In genomic region chr5:138658922-138659321, GRCm38 (mm10) we compare ENCODE assay signal across 9 mouse cellular contexts. TPM values are rescaled to one million over a fixed set of nuclear protein-coding genes. Genes with fewer than 3 reads are reported as not detected.
DNase-seq lines count a peak whose midpoint lies in the region; ATAC-seq and TF ChIP-seq lines count a peak whose summit lies in the region.
"Had no signal": no experiment of that assay in that cellular context is flagged by ENCODE, and none has a peak within 500 bp of the region (broad histone marks: within the 10 kb centered on the region; RNA-seq: fewer than 3 reads in every experiment).

No protein-coding gene starts in this region.

- no peak for ATAC-seq in forebrain, embryonic 15.5 days (replicated peaks)
- peak; percentile 73 for ATAC-seq in erythroid progenitor cell, adult 5-6 weeks (replicated peaks; ENCODE audit: low FRiP score, poor library complexity, severe bottlenecking)
- peak; percentile 58 for ATAC-seq in lung, embryonic 14.5 days (ENCODE audit: insufficient read depth)

- dilution Hi-C loops in CH12.LX (cut with MboI; ENCODE audit: extremely low pct_ligation_motif_present, extremely low pct_unique_long_range_greater_than_20kb, low sequenced_read_pairs), result no loop called here

- TF ChIP-seq POLR2A in CH12.LX (IDR thresholded peaks at IDR 0.05; ENCODE audit: low read depth, low read length), result no peak

- peak; percentile 81 for TF ChIP-seq RAD21 in CH12.LX (IDR thresholded peaks at IDR 0.05; ENCODE audit: low read depth, low read length)

- H3K27ac ChIP-seq in forebrain, embryonic 10.5 days, result no peak overlapping the region
- no peak overlapping the region for H3K27ac ChIP-seq in forebrain, embryonic 15.5 days (replicated peaks)
- no peak overlapping the region for H3K27ac ChIP-seq in CH12.LX (ENCODE audit: insufficient read depth, low read depth)
- no peak overlapping the region for H3K27ac ChIP-seq in lung, embryonic 14.5 days (ENCODE audit: low read depth)
- H3K27ac ChIP-seq: lung, embryonic 15.5 days had no signal

- no peaks in the 10 kb centered on the region for H3K27me3 ChIP-seq in forebrain, embryonic 10.5 days (ENCODE audit: poor library complexity, severe bottlenecking)
- no peaks in the 10 kb centered on the region for H3K27me3 ChIP-seq in forebrain, embryonic 15.5 days
- H3K27me3 ChIP-seq in CH12.LX (replicated peaks), result no peaks in the 10 kb centered on the region
- H3K27me3 ChIP-seq in lung, embryonic 14.5 days (ENCODE audit: insufficient read depth, low read length), result no peaks in the 10 kb centered on the region
- H3K27me3 ChIP-seq: lung, embryonic 15.5 days had no signal

- peak; percentile 61 for DNase-seq in forebrain, embryonic 10.5 days (ENCODE audit: extremely low spot score, low spot score)
- DNase-seq in CH12.LX (ENCODE audit: extremely low read depth), result peak; percentile 83
- DNase-seq in c-Kit-negative CD71-positive TER-119-positive erythroid progenitor cells, embryonic 14.5 days (ENCODE audit: low read depth, low spot score), result peak; percentile 54
- peak; percentile 20 for DNase-seq in kidney, adult 9 months
- peak; percentile 76 for DNase-seq in lung, embryonic 14.5 days
- peak; percentile 41 to 69 for DNase-seq in right cerebral cortex, postnatal 10 days (ENCODE audit: low spot score in 2 of 2)

- 22% methylated on average over 5 of the region's 5 CpGs for WGBS in forebrain, embryonic 10.5 days
- WGBS in forebrain, embryonic 15.5 days, result 11% methylated on average over 5 of the region's 5 CpGs
- 13% methylated on average over 5 of the region's 5 CpGs for WGBS in lung, embryonic 14.5 days

- TF ChIP-seq EP300 in CH12.LX (IDR thresholded peaks at IDR 0.05; ENCODE audit: low read length), result no peak

- H3K9ac ChIP-seq in forebrain, embryonic 15.5 days (replicated peaks), result no peak overlapping the region
- H3K9ac ChIP-seq in CH12.LX (ENCODE audit: insufficient read depth, low read depth), result no peak overlapping the region
- no peak overlapping the region for H3K9ac ChIP-seq in lung, embryonic 14.5 days
- H3K9ac ChIP-seq: lung, embryonic 15.5 days had no signal

- H3K4me2 ChIP-seq in forebrain, embryonic 15.5 days (replicated peaks), result no peak overlapping the region
- no peak overlapping the region for H3K4me2 ChIP-seq in CH12.LX (ENCODE audit: insufficient read depth, low read depth, poor library complexity, severe bottlenecking)
- no peak overlapping the region for H3K4me2 ChIP-seq in lung, embryonic 14.5 days
- H3K4me2 ChIP-seq: lung, embryonic 15.5 days had no signal

- in situ Hi-C loops in CH12.LX (cut with MboI; ENCODE audit: low pct_ligation_motif_present, low pct_unique_long_range_greater_than_20kb, low sequenced_read_pairs), result loop anchor here (25.0 kb wide), 1 partner anchor 422 kb away; the partner anchor contains the start of gene Nxpe5

- peak; percentile 88 to 91 for TF ChIP-seq CTCF in CH12.LX (conservative IDR thresholded peaks at IDR 0.05 in 1 of 2, IDR thresholded peaks at IDR 0.05 in 1 of 2; ENCODE audit: low read depth in 2 of 2, low read length in 2 of 2)
- peak; percentile 91 for TF ChIP-seq CTCF in lung, embryonic 14.5 days (IDR thresholded peaks at IDR 0.05; ENCODE audit: low read depth)

- H3K4me3 ChIP-seq in forebrain, embryonic 10.5 days, result no peak overlapping the region
- H3K4me3 ChIP-seq in forebrain, embryonic 15.5 days, result no peak overlapping the region
- H3K4me3 ChIP-seq in CH12.LX (replicated peaks in 1 of 3; ENCODE audit: low read depth in 2 of 3, low read length in 2 of 3, poor library complexity in 1 of 3), result no peak overlapping the region
- H3K4me3 ChIP-seq in lung, embryonic 14.5 days (ENCODE audit: low read depth, low read length), result no peak overlapping the region
- H3K4me3 ChIP-seq: lung, embryonic 15.5 days had no signal

- no peaks in the 10 kb centered on the region for H3K9me3 ChIP-seq in forebrain, embryonic 10.5 days
- no peaks in the 10 kb centered on the region for H3K9me3 ChIP-seq in forebrain, embryonic 15.5 days
- H3K9me3 ChIP-seq in CH12.LX (replicated peaks; ENCODE audit: low read length), result no peaks in the 10 kb centered on the region
- H3K9me3 ChIP-seq in lung, embryonic 14.5 days (ENCODE audit: low read depth, low read length), result no peaks in the 10 kb centered on the region
- H3K9me3 ChIP-seq: lung, embryonic 15.5 days had no signal

- H3K4me1 ChIP-seq in forebrain, embryonic 10.5 days, result no peaks in the 10 kb centered on the region
- no peaks in the 10 kb centered on the region for H3K4me1 ChIP-seq in forebrain, embryonic 15.5 days
- no peaks in the 10 kb centered on the region for H3K4me1 ChIP-seq in CH12.LX (ENCODE audit: control insufficient read depth in 1 of 2, insufficient read depth in 2 of 2)
- H3K4me1 ChIP-seq in lung, embryonic 14.5 days (ENCODE audit: insufficient read depth), result no peaks in the 10 kb centered on the region
- H3K4me1 ChIP-seq: lung, embryonic 15.5 days had no signal

- no peaks in the 10 kb centered on the region for H3K36me3 ChIP-seq in forebrain, embryonic 10.5 days (replicated peaks)
- no peaks in the 10 kb centered on the region for H3K36me3 ChIP-seq in forebrain, embryonic 15.5 days
- H3K36me3 ChIP-seq in CH12.LX (replicated peaks in 1 of 2; ENCODE audit: control insufficient read depth in 1 of 2, insufficient read depth in 1 of 2, low read length in 1 of 2), result no peaks in the 10 kb centered on the region
- H3K36me3 ChIP-seq in lung, embryonic 14.5 days (ENCODE audit: insufficient read depth), result no peaks in the 10 kb centered on the region
- H3K36me3 ChIP-seq: lung, embryonic 15.5 days had no signal

- H3K79me2 ChIP-seq in CH12.LX (replicated peaks; ENCODE audit: control insufficient read depth, extremely low read depth, insufficient read depth, poor library complexity, severe bottlenecking), result no peaks in the 10 kb centered on the region

TF ChIP-seq in CH12.LX, 34 proteins besides CTCF, POLR2A, EP300 and RAD21:
- TF ChIP-seq ZC3H11A (IDR thresholded peaks at IDR 0.05; ENCODE audit: low read depth, low read length), result 0 out of 2 replicates have a peak, but pooled peaks have one; percentile 1
- no peak for TF ChIP-seq PAX5 (IDR thresholded peaks at IDR 0.05; ENCODE audit: low read length)
- no peak for TF ChIP-seq POLR2AphosphoS2 (IDR thresholded peaks at IDR 0.05; ENCODE audit: low read depth, low read length)
- no peak for TF ChIP-seq KAT2A (IDR thresholded peaks at IDR 0.05; ENCODE audit: insufficient replicate concordance, low read length)
- peak; percentile 77 for TF ChIP-seq SMC3 (IDR thresholded peaks at IDR 0.05; ENCODE audit: low read depth, low read length)

RNA-seq across cellular contexts. Expression of gene A430033K04Rik, which starts 36.3 kb away (rescaled TPM):
- 9.1 and 9.6 TPM in 2 replicates for polyA plus RNA-seq in forebrain, embryonic 10.5 days (2016; fragmentation: Nextera tagmentation; extraction: Ambion mirVana)
- 26.9 and 28.1 TPM in 2 replicates for polyA plus RNA-seq in forebrain, embryonic 15.5 days (2015; fragmentation: Nextera tagmentation; extraction: Ambion mirVana)
- 6.1 and 6.9 TPM in 2 replicates for total RNA-seq in CH12.LX (2012; rRNA removed)
- total RNA-seq in CH12.LX (2014; rRNA removed), result 6.7 and 6.8 TPM in 2 replicates
- polyA plus RNA-seq in CH12.LX (2012; ENCODE audit: insufficient read length, low read depth), result 3.7 and 4.2 TPM in 2 replicates
- total RNA-seq in erythroid progenitor cell, adult 5-6 weeks (2015; ENCODE audit: low replicate concordance), result 1.8 and 6.7 TPM in 2 replicates
- 3.9 and 7.9 TPM in 2 replicates for total RNA-seq in erythroid progenitor cell, adult 5-6 weeks (2017; ENCODE audit: low replicate concordance)
- 12.8 and 14.0 TPM in 2 replicates for polyA plus RNA-seq in lung, embryonic 14.5 days (2014; fragmentation: Nextera tagmentation; extraction: Ambion mirVana)

RNA-seq across cellular contexts. Expression of gene Zfp68, which starts 39.4 kb away (rescaled TPM):
- 50.0 and 50.6 TPM in 2 replicates for polyA plus RNA-seq in forebrain, embryonic 10.5 days (2016; fragmentation: Nextera tagmentation; extraction: Ambion mirVana)
- polyA plus RNA-seq in forebrain, embryonic 15.5 days (2015; fragmentation: Nextera tagmentation; extraction: Ambion mirVana), result 108 and 115 TPM in 2 replicates
- total RNA-seq in CH12.LX (2012; rRNA removed) (15.8 and 16.4 TPM in 2 replicates), CH12.LX (2014; rRNA removed) (27.7 and 33.8 TPM in 2 replicates)
- polyA plus RNA-seq in CH12.LX (2012; ENCODE audit: insufficient read length, low read depth), result 13.7 and 16.7 TPM in 2 replicates
- 24.7 and 25.9 TPM in 2 replicates for total RNA-seq in erythroid progenitor cell, adult 5-6 weeks (2015; ENCODE audit: low replicate concordance)
- 17.6 and 19.3 TPM in 2 replicates for total RNA-seq in erythroid progenitor cell, adult 5-6 weeks (2017; ENCODE audit: low replicate concordance)
- polyA plus RNA-seq in lung, embryonic 14.5 days (2014; fragmentation: Nextera tagmentation; extraction: Ambion mirVana), result 78.6 and 85.0 TPM in 2 replicates

Comparison
In these comparisons a context has a peak if more than half of its experiments do, and no peak if none do; other contexts are left out.
1. DNase-seq: peak in every context shown above with its lines; median percentile 83 in CH12.LX; 76 in lung, embryonic 14.5 days; 61 in forebrain, embryonic 10.5 days; 55 in right cerebral cortex, postnatal 10 days; 54 in c-Kit-negative CD71-positive TER-119-positive erythroid progenitor cells, embryonic 14.5 days; 20 in kidney, adult 9 months.